Mouse (Mus musculus): ENCODE data around the gene Cfap74.
"Not testable (repeated sequence)": the region's sequence is repeated elsewhere in the genome, so short reads cannot be mapped to it uniquely, and the experiment has no call there.

Gene Cfap74

DNA sequence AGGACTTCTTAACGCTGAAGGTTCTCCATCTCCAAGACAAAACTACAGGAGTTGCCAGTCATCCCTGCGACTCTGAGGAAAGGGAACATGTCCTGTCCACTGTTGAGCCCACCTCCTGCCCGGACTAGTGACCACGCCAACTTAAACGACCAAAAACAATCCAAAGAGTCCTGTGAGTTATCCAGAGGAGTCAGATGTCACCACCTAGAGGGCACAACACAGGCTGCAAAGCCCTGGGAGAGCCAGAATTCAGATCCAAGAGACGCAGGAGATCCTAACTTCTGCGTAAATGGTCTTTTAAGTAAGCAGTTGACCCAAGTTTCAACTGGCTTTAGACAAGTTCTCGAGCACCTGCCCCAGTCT lies 314 bp upstream of the Cfap74 start:
- DNase-seq (ENCODE audit: low spot score in 2 of 2) = no peak

DNA sequence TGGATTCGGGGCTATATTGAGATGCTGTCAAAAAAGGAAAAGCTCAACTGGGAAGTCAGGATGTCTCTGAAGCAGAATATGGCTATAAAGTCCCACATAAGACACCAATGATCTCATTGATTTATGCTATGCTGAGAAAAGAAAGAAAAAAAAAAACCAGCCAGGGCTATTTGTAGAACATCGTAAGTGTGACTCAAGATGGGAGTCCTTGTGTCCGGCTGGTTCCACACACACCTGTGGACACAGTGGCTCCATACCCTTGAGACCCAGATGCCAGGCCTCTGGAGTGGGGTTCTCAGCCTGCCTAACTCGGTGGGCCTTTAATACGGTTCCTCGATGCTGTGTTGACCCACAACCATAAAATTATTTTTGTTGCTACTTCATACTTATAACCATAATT lies 3.1 kb downstream of the Cfap74 start:
- DNase-seq (ENCODE audit: low spot score in 2 of 2) = no peak

DNA sequence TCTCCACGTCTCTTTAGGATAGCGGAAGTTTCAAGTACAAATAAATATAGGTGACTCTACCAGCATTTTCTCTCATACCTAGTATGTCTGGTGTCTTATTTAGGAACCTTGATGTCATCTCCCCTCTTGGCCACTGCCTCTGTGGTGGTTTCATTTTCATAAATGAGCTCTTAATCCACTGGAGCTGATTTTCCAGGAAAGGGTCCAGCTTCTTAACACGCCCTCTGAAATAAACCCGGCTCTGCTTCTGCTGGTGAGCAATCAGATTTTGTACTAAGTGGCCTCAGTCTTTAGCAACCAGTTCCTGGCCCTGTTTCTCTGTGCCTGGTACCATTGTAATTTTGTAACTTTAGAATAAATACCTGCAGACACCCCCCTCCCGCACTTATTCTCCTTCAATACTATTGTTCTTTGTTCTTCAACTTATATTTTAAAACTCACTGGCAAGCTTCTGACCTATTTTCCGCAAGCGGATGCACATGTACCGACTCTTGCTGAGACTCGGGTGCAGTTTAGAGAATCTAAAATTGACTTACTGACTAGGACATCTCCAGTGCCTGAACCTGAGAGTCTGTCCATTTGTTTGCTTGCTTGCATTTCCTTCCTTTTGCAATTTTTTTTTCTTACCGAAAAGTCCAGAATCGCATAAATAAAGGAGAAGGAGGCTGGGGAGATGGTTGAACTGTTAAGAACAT lies 4.8 kb downstream of the Cfap74 start:
- no peak for DNase-seq (ENCODE audit: low spot score in 2 of 2)

DNA sequence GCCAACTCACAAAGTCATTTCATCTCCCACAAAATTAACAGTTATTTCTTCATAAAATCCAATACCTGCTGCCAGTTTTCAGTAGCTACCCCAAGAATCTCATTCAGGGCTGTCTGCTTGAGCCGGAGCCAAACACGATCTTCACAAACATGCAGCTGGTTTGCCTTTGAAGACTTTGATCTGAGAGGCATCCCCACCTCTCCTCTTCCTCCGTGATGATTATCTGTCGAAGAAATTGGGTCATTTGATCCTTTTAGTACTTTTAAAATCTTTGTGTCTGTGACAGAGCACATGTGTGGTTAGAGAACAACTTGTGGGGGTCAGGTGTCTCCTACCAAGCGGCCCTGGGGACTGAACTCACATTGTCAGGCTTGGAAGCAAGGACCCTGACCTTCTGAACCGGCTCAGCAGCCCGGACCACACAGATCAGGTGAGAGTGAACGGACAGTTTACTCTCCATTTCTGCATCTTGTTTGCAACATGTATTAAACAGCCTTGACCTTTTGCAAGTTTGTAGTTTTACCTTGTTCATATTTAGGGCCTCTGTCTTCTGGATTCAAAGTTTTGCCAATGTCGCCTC lies 5.8 kb downstream of the Cfap74 start:
- DNase-seq (ENCODE audit: low spot score in 2 of 2) = no peak

DNA sequence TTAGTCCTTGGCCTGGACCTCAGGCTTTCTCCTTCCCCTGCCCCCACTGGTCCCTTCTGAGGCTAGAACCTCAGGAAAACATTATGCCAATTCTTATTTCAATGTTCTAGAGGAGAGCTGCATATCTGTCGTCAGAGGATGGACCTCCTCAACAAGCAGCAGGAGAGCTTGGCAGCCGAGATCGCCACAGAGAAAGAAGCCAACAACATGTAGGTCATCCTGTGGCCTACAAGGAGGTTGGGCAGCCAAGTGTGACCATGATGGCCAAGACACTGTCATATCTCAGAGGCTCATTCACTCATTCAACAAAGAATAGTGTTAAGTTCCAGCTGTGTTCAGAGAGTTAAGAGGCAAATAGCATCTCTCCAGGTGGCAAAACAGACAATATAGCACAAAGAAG lies 11.1 kb downstream of the Cfap74 start:
- no peak for DNase-seq (ENCODE audit: low spot score in 2 of 2)

DNA sequence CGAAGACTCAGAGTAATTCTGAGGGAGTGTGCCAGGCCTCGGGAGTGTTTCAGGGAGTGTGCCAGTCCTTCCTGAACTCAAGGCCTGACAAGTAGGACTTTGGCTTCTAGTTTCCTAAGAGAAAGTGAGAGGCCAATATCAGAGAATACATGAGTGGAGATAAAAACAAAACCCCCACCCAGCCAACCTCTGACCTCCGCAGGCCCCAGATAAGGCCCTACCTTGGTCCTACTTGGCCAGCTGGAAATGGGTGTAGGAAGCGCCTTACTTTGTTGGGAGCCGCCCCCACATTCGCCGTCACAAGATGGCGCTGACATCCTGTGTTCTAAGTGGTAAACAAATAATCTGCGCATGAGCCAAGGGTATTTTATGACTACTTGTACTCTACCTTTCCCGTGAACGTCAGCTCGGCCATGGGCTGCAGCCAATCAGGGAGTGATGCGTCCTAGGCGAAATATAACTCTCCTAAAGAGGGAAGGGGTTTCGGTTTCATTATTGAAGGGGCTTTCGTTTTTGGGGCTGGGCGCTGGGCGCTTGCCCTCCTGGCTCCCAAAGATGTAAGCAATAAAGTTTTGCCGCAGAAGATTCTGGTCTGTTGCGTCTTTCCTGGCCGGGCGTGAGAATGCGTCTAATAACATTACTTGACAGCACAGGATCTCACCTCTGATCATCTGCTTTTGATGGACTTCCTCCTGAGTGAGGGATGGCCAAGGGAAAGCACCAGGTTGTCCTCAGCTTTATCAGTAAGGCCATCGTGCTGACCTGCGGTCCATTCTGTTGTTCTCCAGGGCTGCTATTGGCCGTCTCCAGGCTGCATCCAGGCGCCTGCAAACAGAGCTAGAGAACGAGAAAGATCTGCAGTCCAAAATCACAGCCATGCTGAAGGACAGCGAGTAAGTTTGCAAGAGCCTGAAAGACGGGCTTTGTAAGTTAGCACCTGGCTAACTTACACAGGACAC lies 12.7 kb downstream of the Cfap74 start:
- not testable (repeated sequence) for DNase-seq (ENCODE audit: low spot score in 2 of 2)

DNA sequence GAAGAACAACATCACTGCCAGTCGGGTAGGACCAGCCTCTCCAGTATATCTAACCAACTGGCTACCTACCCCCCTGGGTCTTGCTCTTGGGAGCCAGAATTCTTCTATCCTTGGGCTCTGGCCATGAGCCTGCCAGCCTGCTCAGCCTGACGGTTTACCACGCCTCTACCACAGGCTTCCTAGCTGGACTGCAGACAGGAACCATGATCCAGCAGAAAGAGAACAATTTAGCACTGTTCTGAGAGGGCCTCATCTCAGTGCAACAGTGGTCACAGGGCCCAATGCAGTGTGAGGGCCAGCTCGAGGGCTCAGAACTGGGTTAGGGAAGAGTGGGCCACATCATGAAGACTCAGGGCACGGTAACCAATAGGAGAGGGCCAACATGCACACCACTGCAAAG lies 15.0 kb downstream of the Cfap74 start:
- DNase-seq (ENCODE audit: low spot score in 2 of 2) = no peak

DNA sequence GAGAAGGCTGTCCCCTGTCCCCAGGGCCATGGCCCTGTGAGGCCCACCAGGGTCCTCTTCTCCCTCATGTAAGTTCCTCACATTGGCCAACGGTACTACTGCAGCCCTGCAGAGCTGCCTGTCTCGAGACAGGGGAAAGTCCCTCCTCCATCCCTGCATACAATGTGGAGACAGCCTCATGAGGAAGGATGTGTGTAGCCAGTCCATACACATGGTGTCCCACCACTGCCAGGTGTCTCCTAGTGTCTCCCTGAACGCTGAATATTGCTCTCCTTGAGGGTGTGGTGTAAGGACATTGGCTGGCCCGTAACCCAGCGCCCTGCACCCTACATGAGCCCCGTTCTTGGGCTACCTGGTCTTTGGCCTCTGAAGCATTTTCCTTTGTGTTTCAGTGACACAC lies 17.3 kb downstream of the Cfap74 start:
- no peak for DNase-seq (ENCODE audit: low spot score in 2 of 2)

DNA sequence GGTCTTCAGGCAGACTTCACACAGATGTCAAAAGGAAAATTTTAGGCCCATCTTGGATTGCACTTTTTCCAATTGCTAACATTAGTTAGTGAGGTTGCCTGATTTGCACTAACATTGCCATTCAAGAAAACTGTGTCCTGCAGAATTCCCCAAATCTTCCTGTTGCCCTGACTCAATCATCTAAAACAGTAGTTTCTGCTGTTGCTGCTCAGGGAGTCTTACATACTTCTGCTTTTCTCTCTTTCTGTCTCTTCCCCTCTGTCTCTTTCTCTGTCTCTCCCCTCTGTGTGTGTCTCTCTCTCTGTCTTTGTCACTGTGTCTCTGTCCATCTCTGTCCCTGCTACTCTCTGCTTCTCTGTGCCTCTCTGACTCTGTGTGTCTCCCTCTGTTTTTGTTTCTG lies 19.5 kb downstream of the Cfap74 start:
- no peak for DNase-seq (ENCODE audit: low spot score in 2 of 2)

DNA sequence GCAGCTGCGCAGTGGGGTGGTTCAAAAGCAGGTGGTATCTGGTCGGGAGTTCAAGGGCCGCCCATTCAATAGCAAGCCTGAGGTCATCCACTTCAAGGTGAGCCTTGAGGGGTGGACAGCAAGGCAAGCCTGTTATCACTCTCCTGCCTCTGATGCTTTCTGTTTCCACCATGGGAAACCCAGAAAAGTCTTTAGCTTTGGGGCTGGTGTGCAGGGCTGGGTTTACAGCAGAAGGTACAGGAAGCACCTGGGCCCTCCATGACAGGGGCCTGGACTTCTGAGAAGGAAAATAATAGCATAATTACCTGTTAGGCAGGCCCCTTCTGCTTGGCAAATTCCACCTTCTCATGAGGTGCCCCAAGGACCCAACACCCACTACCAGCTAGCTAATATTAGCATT lies 20.2 kb downstream of the Cfap74 start:
- DNase-seq (ENCODE audit: low spot score in 2 of 2) = no peak

DNA sequence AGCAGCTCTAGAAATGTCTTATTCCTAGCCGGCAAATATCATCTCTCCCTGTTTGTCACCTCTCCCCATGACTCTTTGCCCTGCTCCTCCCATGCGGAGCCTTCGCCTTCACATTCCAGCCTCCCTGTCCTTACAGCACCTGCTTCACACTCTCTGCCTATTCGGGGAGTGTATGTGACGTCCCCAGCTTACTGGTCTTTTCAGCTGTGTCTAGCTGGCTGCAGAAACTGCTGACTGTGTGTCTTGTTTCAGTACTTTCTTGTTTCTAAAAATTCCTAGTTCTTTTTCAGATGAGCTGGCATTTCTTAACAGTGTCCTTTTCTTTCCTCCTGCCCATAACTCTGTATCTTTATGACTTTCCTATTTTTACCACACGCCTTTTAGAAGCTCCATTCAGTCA lies 23.4 kb downstream of the Cfap74 start:
- DNase-seq (ENCODE audit: low spot score in 2 of 2) = no peak

DNA sequence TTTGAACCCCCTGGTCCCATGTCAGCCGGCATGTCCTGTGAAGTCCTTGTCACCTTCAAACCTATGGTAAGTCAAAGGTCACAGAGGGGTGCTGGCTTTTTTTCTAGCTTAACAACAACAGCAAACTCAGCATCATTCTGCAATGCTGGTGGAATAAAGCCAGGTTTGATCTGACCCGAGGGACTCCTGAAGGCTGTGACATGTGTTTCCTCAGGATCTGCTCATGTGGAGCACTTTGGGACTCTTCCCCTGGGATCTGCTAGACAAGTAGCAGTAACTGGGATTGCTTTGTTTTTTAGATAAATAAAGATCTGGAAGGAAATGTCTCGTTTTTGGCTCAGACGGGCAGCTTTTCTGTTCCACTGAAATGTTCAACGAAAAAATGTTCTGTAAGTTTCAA lies 25.0 kb downstream of the Cfap74 start:
- DNase-seq (ENCODE audit: low spot score in 2 of 2) = no peak

DNA sequence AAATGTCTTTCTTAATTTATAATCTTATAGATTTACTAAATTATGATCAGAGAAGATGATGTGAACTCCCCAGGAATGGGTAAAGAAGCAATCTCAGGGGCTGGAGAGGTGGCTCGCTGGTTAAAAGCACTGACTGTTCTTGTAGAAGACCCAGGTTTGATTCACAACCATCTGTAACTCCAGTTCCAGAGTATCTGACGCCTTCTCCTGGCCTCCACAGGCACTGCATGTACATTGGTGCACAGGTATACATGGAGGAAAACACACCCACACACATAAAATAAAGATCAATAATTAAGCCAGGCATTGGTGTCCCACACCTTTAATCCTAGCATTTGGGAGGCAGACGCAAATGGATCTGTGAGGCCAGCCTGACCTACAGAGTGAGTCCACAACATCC lies 33.8 kb downstream of the Cfap74 start:
- DNase-seq (ENCODE audit: low spot score in 2 of 2) = no peak

DNA sequence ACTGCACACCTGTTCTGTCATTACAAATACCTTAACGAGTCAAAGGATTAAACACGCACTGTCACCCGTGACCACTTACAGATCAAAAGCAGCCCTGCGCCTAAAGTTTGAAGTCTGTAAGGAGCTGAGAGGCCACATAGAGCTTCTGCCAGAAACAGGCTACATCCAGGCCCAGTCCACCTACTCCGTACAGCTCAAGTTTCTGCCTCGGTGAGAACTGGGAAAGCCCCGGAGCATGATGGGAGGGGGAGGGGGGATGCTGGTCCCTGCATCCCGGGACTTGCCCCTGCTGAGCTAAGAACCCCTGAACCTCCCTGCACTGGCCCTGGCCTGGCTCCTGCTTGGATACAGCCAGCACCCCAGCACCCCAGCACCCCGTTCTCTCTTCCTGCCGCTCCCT lies 42.6 kb downstream of the Cfap74 start:
- DNase-seq (ENCODE audit: low spot score in 2 of 2) = no peak

DNA sequence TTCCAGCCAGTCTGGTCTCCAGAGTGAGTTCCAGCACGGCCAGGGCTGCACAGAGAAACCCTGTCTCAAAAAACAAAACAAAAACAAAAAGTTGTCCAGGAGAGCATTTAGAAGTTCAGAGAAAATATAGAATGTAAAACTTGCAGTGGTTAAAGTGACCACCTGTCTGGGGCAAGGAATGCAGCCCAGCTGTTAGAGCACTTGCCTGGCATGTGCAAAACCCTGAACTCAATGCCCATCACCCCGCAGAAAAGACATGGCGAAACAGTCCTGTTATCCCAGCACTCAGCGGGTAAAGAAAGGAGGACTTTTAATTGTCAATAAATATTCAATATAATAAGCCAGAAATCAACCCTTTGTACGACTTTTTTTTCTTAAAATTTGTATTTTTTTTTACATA lies 49.6 kb downstream of the Cfap74 start:
- no peak for DNase-seq (ENCODE audit: low spot score in 2 of 2)

DNA sequence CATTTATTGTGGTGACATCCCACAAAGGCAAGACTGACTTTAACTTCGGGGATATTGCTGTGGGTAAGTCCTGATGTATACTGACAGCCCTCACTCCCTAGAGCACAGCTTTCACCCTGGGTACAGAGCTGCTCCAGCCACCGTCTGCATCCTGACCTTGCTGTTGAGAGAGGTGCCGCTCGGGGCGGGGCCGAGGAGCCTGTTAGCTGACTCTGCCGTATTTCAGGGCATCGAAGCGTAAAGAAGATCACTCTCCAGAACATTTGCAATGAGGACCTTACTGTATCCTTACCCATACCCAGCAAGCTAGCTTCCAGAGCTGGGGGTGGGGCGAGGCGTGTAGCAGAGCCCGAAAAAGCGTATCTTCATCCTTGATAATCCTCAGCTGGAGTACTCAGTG lies 54.1 kb downstream of the Cfap74 start:
- no peak for DNase-seq (ENCODE audit: low spot score in 2 of 2)

DNA sequence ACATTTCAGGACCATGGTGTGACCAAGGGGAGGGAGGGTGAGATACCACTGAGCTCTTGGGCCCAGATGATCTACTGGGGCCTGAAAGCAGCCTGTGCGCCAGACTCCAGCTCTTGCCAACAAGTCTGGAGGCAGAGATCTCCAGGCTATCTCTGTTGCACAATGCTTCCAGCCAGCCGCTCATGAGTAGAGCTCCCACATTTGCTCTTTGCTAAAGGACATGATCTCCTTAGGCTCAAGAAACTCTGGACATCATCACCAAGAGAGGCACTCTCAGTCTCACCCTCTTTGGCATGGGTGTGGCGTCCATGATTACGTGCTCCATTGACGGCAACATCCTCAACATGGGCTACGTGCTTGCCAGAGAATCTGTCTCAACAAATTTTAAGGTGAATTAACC lies 54.6 kb downstream of the Cfap74 start:
- no peak for DNase-seq (ENCODE audit: low spot score in 2 of 2)

DNA sequence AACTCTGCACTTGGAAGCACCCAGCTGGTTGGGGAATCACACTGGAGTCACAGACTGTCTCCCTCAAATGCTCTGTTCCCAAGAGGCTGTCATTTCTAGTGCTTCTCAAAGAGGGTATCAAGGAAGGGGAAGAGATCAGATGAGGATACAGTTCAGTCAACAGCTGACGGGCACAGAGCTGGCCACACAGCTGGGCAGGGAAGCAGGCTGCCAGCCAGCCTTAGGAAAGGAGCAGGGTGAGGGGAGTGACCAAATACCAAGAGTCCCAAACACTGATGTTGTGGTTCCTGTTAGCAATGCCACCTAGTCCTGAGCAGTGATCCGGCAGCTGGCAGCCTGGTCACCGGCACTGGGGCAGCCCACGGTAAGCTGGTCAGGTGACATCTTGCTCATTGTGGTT lies 55.1 kb downstream of the Cfap74 start:
- no peak for DNase-seq (ENCODE audit: low spot score in 2 of 2)

DNA sequence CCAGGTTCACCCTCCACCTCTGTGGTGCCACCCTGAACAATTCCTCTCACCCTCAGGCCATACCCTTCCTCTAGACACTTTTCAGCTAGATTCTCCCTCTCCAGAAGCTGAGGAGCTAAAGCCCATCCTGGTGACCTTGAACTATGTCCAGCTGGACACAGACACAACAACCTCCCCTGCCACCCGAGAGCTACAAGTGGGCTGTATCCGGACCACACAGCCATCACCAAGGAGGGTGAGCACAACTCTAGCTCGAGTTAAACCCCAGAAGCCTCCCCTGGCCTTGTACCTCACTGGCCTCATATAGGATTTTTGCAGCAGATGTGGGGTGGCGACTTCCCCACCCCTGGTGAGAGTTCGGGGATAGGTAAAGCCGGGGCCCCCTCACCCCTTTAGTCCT lies 56.6 kb downstream of the Cfap74 start:
- DNase-seq (ENCODE audit: low spot score in 2 of 2) = no peak

DNA sequence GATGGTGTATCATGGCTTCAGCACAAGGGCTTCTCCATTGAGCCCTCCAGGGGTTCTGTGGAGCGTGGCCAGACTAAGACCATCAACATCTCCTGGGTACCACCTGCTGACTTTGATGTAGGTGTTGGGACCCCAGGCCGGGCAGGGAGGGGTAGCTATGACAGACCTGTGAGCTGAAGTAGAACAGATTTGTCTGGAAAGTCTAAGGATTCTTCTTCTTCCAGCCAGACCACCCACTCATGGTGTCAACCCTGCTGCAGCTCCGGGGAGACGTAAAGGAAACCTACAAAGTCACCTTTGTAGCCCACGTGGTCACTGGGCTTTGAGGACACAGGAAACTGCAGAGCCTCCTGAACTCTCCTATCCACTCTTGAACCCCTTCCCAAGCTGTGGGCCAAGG lies 57.1 kb downstream of the Cfap74 start:
- no peak for DNase-seq (ENCODE audit: low spot score in 2 of 2)

DNA sequence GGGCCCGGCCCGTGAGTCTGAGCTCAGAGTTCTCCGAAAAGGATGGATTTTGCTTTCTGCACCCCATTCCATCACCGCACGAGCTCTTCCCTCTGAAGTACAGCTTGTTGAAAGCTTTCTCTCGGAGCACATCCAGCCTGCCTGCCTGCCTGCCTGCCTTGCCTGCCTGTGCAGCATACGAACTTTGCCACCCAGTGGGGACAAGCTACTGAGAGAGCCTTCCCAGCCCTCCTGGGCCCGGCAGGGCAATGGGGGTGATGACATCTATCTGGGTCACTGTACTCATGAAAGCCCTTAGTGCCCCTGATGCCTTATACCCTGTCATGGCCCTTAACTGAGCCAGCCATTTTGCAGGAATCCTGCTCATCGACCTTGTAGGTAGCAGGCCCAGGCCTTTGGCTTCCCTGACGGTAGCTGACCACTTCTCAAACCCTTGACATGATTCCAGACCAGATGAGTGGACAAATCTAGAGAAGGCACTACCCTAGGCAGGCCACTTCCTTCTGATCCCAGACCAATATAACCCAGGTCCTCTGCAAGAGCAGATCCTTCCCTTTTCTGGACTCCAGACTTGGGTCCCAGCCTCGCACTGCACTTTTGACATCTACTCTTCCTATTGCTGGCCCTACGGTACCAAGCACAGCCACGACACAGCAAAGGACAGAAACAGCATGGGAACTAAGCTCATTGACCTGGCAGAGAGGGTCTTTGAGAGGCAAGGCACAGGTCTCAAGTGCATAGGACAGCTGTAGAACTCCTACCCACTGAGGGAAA lies 58.4 kb downstream of the Cfap74 start:
- DNase-seq (ENCODE audit: low spot score in 2 of 2) = no peak

DNA sequence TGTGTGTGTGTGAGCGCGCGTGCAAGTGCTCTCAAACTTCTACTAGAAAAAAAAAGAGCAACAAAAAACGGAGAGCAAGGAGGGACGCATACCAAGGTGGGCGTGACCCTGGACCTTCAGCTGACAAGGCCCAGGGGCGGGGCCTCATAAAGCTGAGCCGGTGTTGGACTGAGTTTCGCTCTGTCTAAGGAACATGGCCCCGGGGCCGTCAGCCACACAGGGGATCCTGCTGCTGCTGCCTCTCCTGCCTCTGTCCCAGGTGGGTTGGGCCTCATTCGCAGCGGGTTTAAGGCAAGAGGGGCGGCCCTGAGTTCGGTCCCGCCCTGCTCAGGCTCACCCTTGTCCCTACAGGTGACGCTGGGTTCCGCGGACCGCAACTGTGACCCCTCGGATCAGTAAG lies 60.0 kb downstream of the Cfap74 start, which contains the start of gene Tmem52:
TSS of gene Tmem52 (plus strand) at position 163 of the 400 bp plus-strand sequence.
- DNase-seq (ENCODE audit: low spot score in 2 of 2) = no peak

All from spleen, postnatal 36 days (tissue).